Comparison of ENCODE assay signal across 7 mouse cellular contexts in the genomic region with DNA sequence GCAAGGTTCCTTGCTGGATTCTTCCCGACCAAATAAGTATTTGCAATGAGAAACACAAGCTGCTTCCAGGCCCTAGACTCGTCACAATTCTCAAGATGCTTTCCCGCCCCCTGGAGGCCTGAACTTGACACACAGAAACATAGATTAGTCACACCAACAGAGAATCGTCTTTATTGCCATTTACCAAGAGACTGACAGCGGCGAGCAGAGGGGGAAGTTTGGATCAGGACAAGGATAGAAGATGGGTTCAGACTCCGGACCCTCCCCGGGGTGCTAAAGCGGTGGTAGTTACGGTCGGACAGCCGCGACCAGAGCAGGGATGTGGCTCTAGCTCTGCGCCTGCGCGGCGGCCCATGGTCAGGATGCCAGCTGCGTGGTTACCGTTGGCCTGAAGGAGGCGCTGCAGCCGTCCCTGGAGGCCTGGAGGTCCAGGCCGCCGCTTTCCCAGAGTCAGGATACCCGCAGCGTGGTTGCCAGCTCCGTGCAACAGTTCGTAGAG. TPM values are rescaled to one million over a fixed set of nuclear protein-coding genes. Genes with fewer than 3 reads are reported as not detected.
A peak's percentile ranks its signal among the peaks of the same experiment; 100 is the strongest.
DNase-seq lines count a peak whose midpoint lies in the region; ATAC-seq and TF ChIP-seq lines count a peak whose summit lies in the region.

No protein-coding gene starts in this region.

- H3K4me2 ChIP-seq in embryonic facial prominence, embryonic 11.5 days (ENCODE audit: low read depth, low read length) = peak overlapping the region; percentile 80
- H3K4me2 ChIP-seq in midbrain, embryonic 12.5 days (replicated peaks) = peak overlapping the region; percentile 78

- peak overlapping the region; percentile 33 for H3K4me3 ChIP-seq in embryonic facial prominence, embryonic 11.5 days (ENCODE audit: low read depth, low read length)
- peak overlapping the region; percentile 56 for H3K4me3 ChIP-seq in limb, embryonic 10.5 days
- H3K4me3 ChIP-seq in midbrain, embryonic 12.5 days = peak overlapping the region; percentile 44
- peak overlapping the region; percentile 64 for H3K4me3 ChIP-seq in small intestine, adult 2 months (ENCODE audit: low read depth, low read length)

- peaks cover 9% of the 10 kb centered on the region for H3K4me1 ChIP-seq in embryonic facial prominence, embryonic 11.5 days (ENCODE audit: control insufficient read depth, insufficient read depth, low read length)
- peaks cover 24% of the 10 kb centered on the region for H3K4me1 ChIP-seq in limb, embryonic 10.5 days
- H3K4me1 ChIP-seq in midbrain, embryonic 12.5 days = peaks cover 28% of the 10 kb centered on the region
- H3K4me1 ChIP-seq in small intestine, adult 2 months (ENCODE audit: control insufficient read depth, insufficient read depth, insufficient read length, low read length) = peaks cover 13% of the 10 kb centered on the region

- H3K9me3 ChIP-seq in embryonic facial prominence, embryonic 11.5 days (replicated peaks; ENCODE audit: control insufficient read depth, low read length) = no peaks in the 10 kb centered on the region
- H3K9me3 ChIP-seq in limb, embryonic 10.5 days (replicated peaks) = no peaks in the 10 kb centered on the region
- no peaks in the 10 kb centered on the region for H3K9me3 ChIP-seq in midbrain, embryonic 12.5 days

- peaks cover 28% of the 10 kb centered on the region for H3K27me3 ChIP-seq in embryonic facial prominence, embryonic 11.5 days (ENCODE audit: control insufficient read depth, insufficient read depth, low read length)
- H3K27me3 ChIP-seq in limb, embryonic 10.5 days (ENCODE audit: low read depth, poor library complexity, severe bottlenecking) = peaks cover 64% of the 10 kb centered on the region
- H3K27me3 ChIP-seq in midbrain, embryonic 12.5 days = peaks cover 47% of the 10 kb centered on the region
- H3K27me3 ChIP-seq in small intestine, adult 2 months (ENCODE audit: control insufficient read depth, insufficient read depth, low read length) = peaks cover 9% of the 10 kb centered on the region

- H3K36me3 ChIP-seq in embryonic facial prominence, embryonic 11.5 days (replicated peaks; ENCODE audit: control insufficient read depth, insufficient read depth, low read depth, low read length) = no peaks in the 10 kb centered on the region
- H3K36me3 ChIP-seq in limb, embryonic 10.5 days = no peaks in the 10 kb centered on the region
- no peaks in the 10 kb centered on the region for H3K36me3 ChIP-seq in midbrain, embryonic 12.5 days
- no peaks in the 10 kb centered on the region for H3K36me3 ChIP-seq in small intestine, adult 2 months (ENCODE audit: control insufficient read depth, insufficient read depth, low read length)

- TF ChIP-seq CTCF in small intestine, adult 2 months (IDR thresholded peaks at IDR 0.05; ENCODE audit: extremely low read depth, insufficient read length, insufficient replicate concordance, low read depth, low read length) = peak; percentile 58

- TF ChIP-seq POLR2A in small intestine, adult 2 months (IDR thresholded peaks at IDR 0.05; ENCODE audit: low read depth, low read length) = no peak

- H3K9ac ChIP-seq in embryonic facial prominence, embryonic 11.5 days (replicated peaks; ENCODE audit: low read length) = peak overlapping the region; percentile 47
- peak overlapping the region; percentile 53 for H3K9ac ChIP-seq in midbrain, embryonic 12.5 days (replicated peaks)

- ATAC-seq in embryonic facial prominence, embryonic 11.5 days (replicated peaks; ENCODE audit: insufficient number of reproducible peaks, low FRiP score, low TSS enrichment, low read depth) = 0 out of 2 replicates have a peak, but pooled peaks have one; percentile 50
- ATAC-seq in midbrain, embryonic 12.5 days (ENCODE audit: low FRiP score, low read depth) = peak; percentile 68

- DNase-seq in adrenal gland, postnatal 14 days = peak; percentile 96
- peak; percentile 87 for DNase-seq in embryonic facial prominence, embryonic 11.5 days (ENCODE audit: low spot score)
- peak; percentile 99 for DNase-seq in heart, adult 11 months
- peak; percentile 84 for DNase-seq in kidney, adult 11 months
- DNase-seq in limb, embryonic 10.5 days (ENCODE audit: low spot score) = peak; percentile 94

- no peak overlapping the region for H3K27ac ChIP-seq in embryonic facial prominence, embryonic 11.5 days (replicated peaks; ENCODE audit: low read depth, low read length)
- H3K27ac ChIP-seq in limb, embryonic 10.5 days = peak overlapping the region; percentile 11; the same call in 1 of the 2 replicates
- no peak overlapping the region for H3K27ac ChIP-seq in midbrain, embryonic 12.5 days (replicated peaks)
- H3K27ac ChIP-seq in small intestine, adult 2 months (ENCODE audit: insufficient read depth, low read depth, low read length) = no peak overlapping the region

- under 1% methylated on average over 27 of the region's 27 CpGs for WGBS in embryonic facial prominence, embryonic 11.5 days
- 1% methylated on average over 27 of the region's 27 CpGs for WGBS in limb, embryonic 10.5 days
- under 1% methylated on average over 27 of the region's 27 CpGs for WGBS in midbrain, embryonic 12.5 days
- WGBS in small intestine, adult 2 months = 1% methylated on average over 27 of the region's 27 CpGs

RNA-seq across cellular contexts. Expression of a gene that starts 1.1 kb away (rescaled TPM):
- total RNA-seq in adrenal gland, postnatal 14 days (2021) = not detected in 2 replicates
- polyA plus RNA-seq in embryonic facial prominence, embryonic 11.5 days (2014; fragmentation: Nextera tagmentation; extraction: Ambion mirVana) = not detected in 2 replicates
- not detected in 2 replicates for polyA plus RNA-seq in limb, embryonic 10.5 days (2016; fragmentation: Nextera tagmentation; extraction: Ambion mirVana)
- not detected in 2 replicates for polyA plus RNA-seq in midbrain, embryonic 12.5 days (2016; fragmentation: Nextera tagmentation; extraction: Ambion mirVana)
- polyA plus RNA-seq in small intestine, adult 2 months (2012; rRNA removed) = not detected in 2 replicates

RNA-seq across cellular contexts. Expression of a gene that starts 1.9 kb away (rescaled TPM):
- 0.11 and 0.15 TPM in 2 replicates for total RNA-seq in adrenal gland, postnatal 14 days (2021)
- polyA plus RNA-seq in embryonic facial prominence, embryonic 11.5 days (2014; fragmentation: Nextera tagmentation; extraction: Ambion mirVana) = 0.50 and 0.56 TPM in 2 replicates
- not detected in 2 replicates for polyA plus RNA-seq in limb, embryonic 10.5 days (2016; fragmentation: Nextera tagmentation; extraction: Ambion mirVana)
- 6.1 and 6.9 TPM in 2 replicates for polyA plus RNA-seq in midbrain, embryonic 12.5 days (2016; fragmentation: Nextera tagmentation; extraction: Ambion mirVana)
- 0.04 TPM in 1 of 2 replicates, not detected in the other for polyA plus RNA-seq in small intestine, adult 2 months (2012; rRNA removed)

RNA-seq across cellular contexts. Expression of a gene that starts 9.2 kb away (rescaled TPM):
- 19.7 and 19.9 TPM in 2 replicates for total RNA-seq in adrenal gland, postnatal 14 days (2021)
- polyA plus RNA-seq in embryonic facial prominence, embryonic 11.5 days (2014; fragmentation: Nextera tagmentation; extraction: Ambion mirVana) = 1.4 and 1.5 TPM in 2 replicates
- polyA plus RNA-seq in limb, embryonic 10.5 days (2016; fragmentation: Nextera tagmentation; extraction: Ambion mirVana) = 3.5 and 4.3 TPM in 2 replicates
- 3.7 and 5.1 TPM in 2 replicates for polyA plus RNA-seq in midbrain, embryonic 12.5 days (2016; fragmentation: Nextera tagmentation; extraction: Ambion mirVana)
- 9.8 and 10.0 TPM in 2 replicates for polyA plus RNA-seq in small intestine, adult 2 months (2012; rRNA removed)

RNA-seq across cellular contexts. Expression of a gene that starts 23.6 kb away (rescaled TPM):
- total RNA-seq in adrenal gland, postnatal 14 days (2021) = 170 and 175 TPM in 2 replicates
- polyA plus RNA-seq in embryonic facial prominence, embryonic 11.5 days (2014; fragmentation: Nextera tagmentation; extraction: Ambion mirVana) = 76.6 and 86.1 TPM in 2 replicates
- polyA plus RNA-seq in limb, embryonic 10.5 days (2016; fragmentation: Nextera tagmentation; extraction: Ambion mirVana) = 13.1 and 16.8 TPM in 2 replicates
- polyA plus RNA-seq in midbrain, embryonic 12.5 days (2016; fragmentation: Nextera tagmentation; extraction: Ambion mirVana) = 17.1 and 23.4 TPM in 2 replicates
- polyA plus RNA-seq in small intestine, adult 2 months (2012; rRNA removed) = 186 and 350 TPM in 2 replicates

RNA-seq across cellular contexts. Expression of a gene that starts 47.9 kb away (rescaled TPM):
- total RNA-seq in adrenal gland, postnatal 14 days (2021) = not detected in 2 replicates
- not detected in 2 replicates for polyA plus RNA-seq in embryonic facial prominence, embryonic 11.5 days (2014; fragmentation: Nextera tagmentation; extraction: Ambion mirVana)
- 0.31 and 0.56 TPM in 2 replicates for polyA plus RNA-seq in limb, embryonic 10.5 days (2016; fragmentation: Nextera tagmentation; extraction: Ambion mirVana)
- polyA plus RNA-seq in midbrain, embryonic 12.5 days (2016; fragmentation: Nextera tagmentation; extraction: Ambion mirVana) = 0.26 TPM in 1 of 2 replicates, not detected in the other
- polyA plus RNA-seq in small intestine, adult 2 months (2012; rRNA removed) = not detected in 2 replicates
